Mouse (Mus musculus) olfactory bulb, adult 2 months (tissue): Measurements from ENCODE around the gene Fsip1.

Experiments
- CTCF ChIP-seq: fragments of 200-500 bp; IDR thresholded peaks from 2 replicates; pipeline ENCODE4 v1.5.1; 2012; ENCODE audit warnings: low read depth, mild to moderate bottlenecking, low read length, moderate library complexity; ENCODE audit not compliant: insufficient read depth
- POLR2A ChIP-seq: fragments of 200-500 bp; IDR thresholded peaks from 2 replicates; pipeline ENCODE4 v1.6.1; 2012; ENCODE audit warnings: mild to moderate bottlenecking, low read depth, low read length, moderate library complexity; ENCODE audit not compliant: insufficient read depth

DNA sequence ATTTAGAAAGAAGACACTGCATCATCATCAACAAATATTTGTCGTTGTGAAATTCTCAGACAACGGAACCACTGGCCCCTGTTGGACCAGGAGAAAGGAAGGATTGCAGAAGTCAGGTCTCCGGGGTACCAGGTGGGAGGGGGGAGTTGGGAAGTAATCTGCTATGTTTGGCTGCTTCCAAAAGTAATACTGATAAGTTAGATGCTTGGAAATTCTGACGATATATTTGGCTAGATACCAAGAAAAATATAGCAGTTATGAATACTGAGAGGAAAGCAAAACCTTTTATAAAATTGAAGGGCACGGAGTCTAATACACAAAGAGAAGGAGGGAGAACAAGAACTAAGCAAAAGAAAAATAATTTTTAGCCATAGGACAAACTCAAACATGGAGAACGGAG lies 117.5 kb downstream of the Fsip1 start:
- TF ChIP-seq POLR2A: no peak
- TF ChIP-seq CTCF: no peak
